Mouse (Mus musculus): ENCODE results near the gene Brms1l. TPM values are rescaled to one million over a fixed set of nuclear protein-coding genes. Genes with fewer than 3 reads are reported as not detected.

The Brms1l gene
- total RNA-seq, 2 experiments from 2014 or later = 25.8 to 29.0 TPM

DNA sequence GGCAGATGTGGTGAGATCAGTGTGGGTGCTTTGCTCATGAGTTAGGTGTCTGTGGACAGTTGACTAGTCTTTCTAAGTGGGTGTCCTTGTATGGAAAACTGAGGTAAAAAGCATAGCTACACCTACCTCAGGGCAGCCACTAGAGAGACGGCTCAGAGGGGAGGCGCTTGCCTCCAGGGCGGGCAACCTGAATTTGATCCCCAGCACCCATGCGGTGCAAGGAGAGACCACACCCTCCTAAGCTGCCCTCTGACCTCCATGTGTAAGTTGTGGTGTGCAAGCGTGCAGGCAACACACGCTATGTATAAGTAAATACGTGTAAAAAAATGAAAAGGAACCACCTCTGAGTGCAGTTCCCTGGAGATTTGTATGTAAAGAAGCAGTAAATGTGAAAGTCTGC, 24.5 kb downstream of the Brms1l start:
- no peak for DNase-seq

DNA sequence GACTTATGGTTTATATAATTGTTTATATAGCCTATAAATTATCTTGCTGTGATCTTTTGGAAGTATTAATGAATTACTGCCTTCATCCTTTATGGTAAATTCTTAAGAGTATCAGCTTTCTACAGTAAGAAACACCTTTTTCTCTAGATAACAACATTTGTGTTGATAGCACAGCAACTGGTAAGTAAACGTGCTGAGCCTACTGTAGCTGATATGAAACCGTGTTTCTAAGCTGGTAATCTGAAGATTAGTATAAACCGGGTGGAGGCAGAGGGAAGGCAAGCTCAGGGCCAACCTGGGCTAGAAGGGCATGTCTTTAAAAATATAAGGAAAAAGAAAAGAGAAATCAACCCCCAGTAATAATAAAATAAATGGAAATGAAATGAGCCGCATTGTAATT, 31.6 kb downstream of the Brms1l start:
- DNase-seq = no peak

DNA sequence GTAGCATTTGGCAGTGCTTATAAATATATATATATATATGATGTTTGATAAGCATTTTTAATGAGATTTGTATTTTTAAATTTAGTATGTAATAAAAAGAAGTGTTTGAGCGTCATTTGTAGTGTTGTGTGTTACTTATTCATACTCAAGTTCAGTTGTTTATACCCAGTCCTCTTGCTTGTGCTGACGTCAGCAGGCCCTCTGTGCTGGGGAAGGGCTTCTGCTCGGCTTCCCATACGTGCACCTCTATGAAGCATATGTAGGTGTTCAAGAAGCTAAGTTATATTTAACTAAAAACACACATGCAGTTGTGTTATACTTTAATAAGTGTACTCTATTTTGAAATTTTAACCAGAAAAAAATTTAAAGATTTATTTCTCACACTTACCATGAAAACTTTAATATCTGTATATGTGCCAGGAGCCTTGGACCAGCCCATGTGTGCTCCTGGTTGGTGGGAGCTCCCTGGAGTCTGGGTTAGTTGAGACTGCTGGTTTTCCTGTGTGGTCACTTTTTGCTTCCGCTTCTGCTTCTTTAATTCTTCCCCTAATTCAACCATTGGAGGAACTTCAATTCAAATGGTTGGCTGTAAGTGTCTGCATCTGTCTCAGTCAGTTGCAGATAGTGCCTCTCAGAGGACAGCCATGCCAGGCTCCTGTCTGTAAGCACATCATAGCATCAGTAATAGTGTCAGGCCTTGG, 33.6 kb downstream of the Brms1l start:
- DNase-seq = no peak

DNA sequence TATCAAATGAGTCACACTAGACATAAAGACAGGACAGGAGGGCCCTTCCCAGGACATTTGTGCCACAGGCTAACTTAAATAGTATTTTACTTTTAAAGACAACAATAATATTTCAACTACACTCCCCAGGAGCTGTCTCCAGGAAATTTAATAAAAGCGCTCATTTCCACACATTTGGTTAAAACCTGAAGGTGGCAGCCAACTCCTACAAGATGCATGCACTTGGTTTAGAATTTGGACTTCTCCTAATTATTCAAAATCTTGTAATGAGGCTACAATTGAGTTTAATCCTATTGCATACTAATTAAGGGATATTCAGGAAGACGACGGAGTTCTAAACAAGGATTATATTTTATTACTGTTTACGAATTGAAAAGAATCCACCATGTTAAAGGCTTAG, 49.3 kb downstream of the Brms1l start:
- DNase-seq = no peak

DNA sequence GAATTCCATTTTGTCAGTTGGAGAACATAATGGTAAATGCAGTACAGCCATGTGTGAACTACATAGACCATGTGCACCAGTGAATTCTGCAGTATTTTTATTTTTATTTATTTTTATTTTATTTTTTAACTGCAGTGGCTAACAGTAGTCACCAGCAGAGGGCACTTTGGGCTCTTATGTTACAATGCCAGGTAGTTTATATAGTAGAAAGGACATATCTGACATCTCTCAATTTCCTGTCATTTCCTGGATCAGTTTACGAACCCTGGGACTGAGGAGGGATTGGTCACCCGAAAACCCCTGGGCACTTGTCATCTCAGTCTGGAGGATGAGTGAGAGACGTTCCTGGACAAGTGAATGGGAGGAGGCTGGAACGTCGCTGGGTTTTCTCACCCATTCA, 52.4 kb downstream of the Brms1l start:
- DNase-seq = no peak

DNA sequence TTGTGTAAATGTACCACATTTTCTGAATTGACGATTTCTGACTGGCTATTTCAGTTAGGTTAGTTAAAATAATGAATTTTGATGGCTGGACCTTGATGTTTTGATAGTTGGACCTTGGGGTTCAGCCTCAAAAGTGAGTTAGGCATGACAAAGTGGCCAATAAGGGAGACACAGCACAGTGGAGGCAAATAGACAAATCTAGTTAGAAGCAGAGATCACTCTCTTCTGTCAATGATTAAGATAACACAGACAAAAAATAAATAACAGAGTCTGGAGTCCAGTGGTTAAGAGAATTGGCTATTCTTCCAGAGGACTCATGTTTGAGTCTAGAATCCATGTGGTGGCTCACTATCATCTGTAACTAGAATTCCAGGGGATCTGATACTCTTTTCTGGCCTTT, 68.7 kb downstream of the Brms1l start:
- DNase-seq = no peak

DNA sequence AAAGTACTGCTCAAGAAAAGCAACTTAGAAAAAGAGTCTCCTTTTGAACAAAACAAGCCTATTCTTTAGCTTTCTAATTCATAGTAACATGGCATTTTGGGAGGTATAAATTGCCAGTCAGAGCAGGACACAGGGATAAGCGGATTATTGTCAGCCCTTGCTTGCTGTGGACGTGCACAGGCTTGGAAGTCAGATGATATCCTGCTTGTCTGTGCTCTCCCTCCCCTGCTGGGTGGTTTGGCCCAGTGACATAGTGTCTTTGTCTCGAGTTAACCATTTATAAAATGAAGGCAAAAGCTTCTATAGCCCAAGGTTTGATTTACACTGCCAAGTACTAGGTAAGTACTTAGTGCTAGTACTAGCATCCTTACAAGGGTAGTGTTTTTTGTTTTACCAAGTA, 76.0 kb downstream of the Brms1l start:
- DNase-seq = no peak

DNA sequence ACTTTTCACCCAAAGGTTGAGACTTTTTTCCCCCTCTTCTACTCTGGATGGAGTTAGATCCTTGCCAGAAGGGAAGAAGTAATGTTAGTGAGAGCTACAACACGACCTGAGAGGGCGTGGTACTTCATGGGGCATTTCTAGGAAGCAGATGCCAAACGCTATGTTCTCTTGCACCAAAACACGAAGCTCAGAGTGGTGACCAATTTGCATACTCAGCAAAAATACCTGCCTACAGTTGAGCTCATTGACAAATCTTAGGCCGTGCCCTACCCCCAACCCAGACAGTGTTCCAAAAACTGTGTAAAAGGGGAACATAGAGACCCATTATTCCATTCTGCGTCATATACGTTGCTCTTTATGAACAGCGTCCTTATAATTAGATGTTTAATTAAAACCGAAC, 77.1 kb downstream of the Brms1l start:
- DNase-seq = no peak

DNA sequence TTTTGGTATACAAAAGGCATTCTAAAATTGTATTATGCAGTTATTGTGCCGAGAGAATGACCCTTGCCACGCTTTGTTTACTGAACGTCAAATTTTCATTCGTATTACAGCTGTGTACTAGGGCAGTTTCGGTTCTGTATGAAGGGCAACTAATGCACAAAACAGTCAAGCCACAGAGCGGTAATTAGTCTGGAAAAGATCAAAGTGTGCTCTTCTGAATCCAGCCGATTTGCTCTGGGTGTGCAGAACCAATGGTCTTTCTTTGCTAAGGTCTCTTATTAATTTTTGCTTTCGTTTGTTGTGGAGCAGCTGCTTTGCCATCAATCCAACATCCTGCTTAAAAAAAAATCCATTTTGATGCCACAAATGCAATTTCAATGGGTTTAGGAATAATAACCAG, 80.1 kb downstream of the Brms1l start:
- DNase-seq = no peak

DNA sequence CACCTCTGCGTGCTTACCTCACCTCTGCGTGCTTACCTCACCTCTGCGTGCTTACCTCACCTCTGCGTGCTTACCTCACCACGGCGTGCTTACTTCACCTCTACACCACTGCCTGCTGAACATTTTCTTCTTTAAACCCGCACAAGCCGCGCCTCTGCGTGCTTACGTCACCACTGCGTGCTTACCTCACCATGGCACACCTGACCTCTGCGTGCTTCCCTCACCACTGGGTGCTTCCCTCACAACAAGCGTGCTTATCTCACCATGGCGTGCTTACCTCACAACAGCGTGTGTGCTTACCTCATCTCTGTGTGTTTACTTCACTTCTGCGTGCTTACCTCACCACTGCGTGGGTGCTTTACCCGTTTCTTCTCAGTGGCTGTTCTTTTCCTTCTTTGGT, 80.9 kb downstream of the Brms1l start:
- no peak for DNase-seq

Small RNAs within 50 kb of the gene (microRNA-seq; reads per million reads assigned to microRNA genes)
- gene Gm23394 = 1.7 to 3.5 reads per million in 2 experiments

Other genes starting within 250 kb of the Brms1l start
- not detected for gene Insm2, start 236.9 kb upstream of the Brms1l start, total RNA-seq (2021)
- gene Ralgapa1, start 15.2 kb upstream of the Brms1l start, total RNA-seq (2021) = 10 to 100 TPM; 46.7 to 54.8 TPM